Mouse (Mus musculus) small intestine, adult 2 months (tissue): ENCODE results near the gene Mlana. TPM values are rescaled to one million over a fixed set of nuclear protein-coding genes. Genes with fewer than 3 reads are reported as not detected.

ENCODE experiments used
- H3K27ac ChIP-seq: fragments of 200-500 bp; 2 replicates; pipeline ENCODE4 v1.5.1; 2012; ENCODE audit warnings: low read depth, low read length, control low read depth, inconsistent platforms; ENCODE audit not compliant: insufficient read depth
- H3K27me3 ChIP-seq: fragments of 200-500 bp; 2 replicates; pipeline ENCODE4 v1.6.1; 2012; ENCODE audit warnings: mild to moderate bottlenecking, moderate library complexity, low read length, inconsistent platforms; ENCODE audit not compliant: control insufficient read depth, insufficient read depth
- H3K36me3 ChIP-seq: fragments of 200-500 bp; 2 replicates; pipeline ENCODE4 v1.6.1; 2012; ENCODE audit warnings: mild to moderate bottlenecking, low read length, control low read depth, inconsistent platforms; ENCODE audit not compliant: control insufficient read depth, insufficient read depth
- H3K4me1 ChIP-seq: fragments of 200-500 bp; 2 replicates; pipeline ENCODE4 v1.6.1; 2012; ENCODE audit warnings: low read length, inconsistent platforms, mixed read lengths; ENCODE audit not compliant: control insufficient read depth, insufficient read depth, insufficient read length
- H3K4me3 ChIP-seq: fragments of 200-500 bp; 2 replicates; pipeline ENCODE4 v1.5.1; 2012; ENCODE audit warnings: low read depth, mild to moderate bottlenecking, control low read depth, inconsistent platforms, low read length, moderate library complexity
- CTCF ChIP-seq: fragments of 200-500 bp; IDR thresholded peaks from 2 replicates; pipeline ENCODE4 v1.5.1; 2012; ENCODE audit warnings: low read depth, mild to moderate bottlenecking, control low read depth, inconsistent platforms, low read length, moderate library complexity, mixed read lengths; ENCODE audit not compliant: insufficient replicate concordance, insufficient read length; ENCODE audit errors: extremely low read depth
- POLR2A ChIP-seq: fragments of 200-500 bp; IDR thresholded peaks from 2 replicates; pipeline ENCODE4 v1.6.1; 2012; ENCODE audit warnings: low read depth, mild to moderate bottlenecking, control low read depth, inconsistent platforms, low read length, moderate library complexity
- WGBS: fragments of 180-500 bp; shearing (Covaris S2); methylation state at CpG from one replicate; pipeline ENCODE4 v1.1.7; 2018; 5-methylcytosine and 5-hydroxymethylcytosine counted together
- polyA plus RNA-seq: library from polyadenylated mRNA; depleted of rRNA; stranded (reverse); fragments of >200 nt; gene quantifications from 2 replicates; pipeline ENCODE4 v1.2.3, GENCODE M21; 2012

Mlana gene
- polyA plus RNA-seq, 1 experiment, result not detected

GRCm38 (mm10) chr19:29695071-29695470 is 2.6 kb upstream of the Mlana start:
- peaks cover 6% of the 10 kb centered on the region; the same call in 1 of the 2 replicates for H3K4me1 ChIP-seq
- no peak overlapping the region for H3K4me3 ChIP-seq
- TF ChIP-seq POLR2A (no peak), CTCF (no peak)
- no peaks in the 10 kb centered on the region for H3K27me3 ChIP-seq
- WGBS, result 95% methylated on average over 10 of the region's 10 CpGs
- no peaks in the 10 kb centered on the region for H3K36me3 ChIP-seq
- no peak overlapping the region for H3K27ac ChIP-seq

DNA sequence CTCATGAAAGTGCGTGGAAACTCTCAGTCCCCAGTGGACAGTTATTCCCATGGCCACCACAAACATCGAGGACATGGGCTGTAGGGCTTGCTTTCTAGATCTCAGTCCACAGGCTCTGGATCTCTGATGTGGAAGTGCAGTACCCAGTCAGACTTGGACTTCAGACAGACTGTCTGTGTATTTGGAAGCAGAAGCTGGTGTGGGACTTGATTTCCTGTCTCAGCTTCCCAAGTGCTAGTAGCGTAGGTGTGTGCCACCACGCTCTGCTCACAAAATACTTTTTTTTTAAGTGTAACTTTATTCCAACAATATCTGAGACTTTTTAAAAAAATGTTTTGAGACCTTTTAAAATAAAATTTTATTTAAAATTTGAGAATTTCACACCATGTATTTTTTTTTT is 1.3 kb upstream of the Mlana start:
- Histone ChIP-seq H3K27ac (no peak overlapping the region), H3K27me3 (no peaks in the 10 kb centered on the region), H3K4me1 (peaks cover 12% of the 10 kb centered on the region; the same call in 1 of the 2 replicates), H3K36me3 (no peaks in the 10 kb centered on the region), H3K4me3 (no peak overlapping the region)
- 91% methylated on average over 4 of the region's 4 CpGs for WGBS
- TF ChIP-seq POLR2A (no peak), CTCF (no peak)

DNA sequence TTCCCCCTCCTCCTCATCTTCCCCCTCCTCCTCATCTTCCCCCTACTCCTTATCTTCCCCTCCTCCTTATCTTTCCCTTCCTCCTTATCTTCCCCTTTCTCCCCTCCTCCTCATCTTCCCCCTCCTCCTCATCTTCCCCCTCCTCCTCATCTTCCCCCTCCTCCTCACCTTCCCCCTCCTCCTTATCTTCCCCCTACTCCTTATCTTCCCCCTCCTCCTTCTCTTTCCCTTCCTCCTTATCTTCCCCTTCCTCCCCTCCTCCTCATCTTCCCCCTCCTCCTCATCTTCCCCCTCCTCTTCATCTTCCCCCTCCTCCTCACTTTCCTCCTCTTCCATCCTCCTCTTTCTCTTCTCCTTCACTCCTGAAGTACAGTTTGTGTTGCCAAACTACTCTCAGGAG is 784 bp upstream of the Mlana start:
- Histone ChIP-seq H3K27ac (no peak overlapping the region), H3K36me3 (no peaks in the 10 kb centered on the region), H3K4me3 (no peak overlapping the region), H3K4me1 (peaks cover 12% of the 10 kb centered on the region; the same call in 1 of the 2 replicates), H3K27me3 (no peaks in the 10 kb centered on the region)
- no peak for TF ChIP-seq POLR2A
- no peak for TF ChIP-seq CTCF

DNA sequence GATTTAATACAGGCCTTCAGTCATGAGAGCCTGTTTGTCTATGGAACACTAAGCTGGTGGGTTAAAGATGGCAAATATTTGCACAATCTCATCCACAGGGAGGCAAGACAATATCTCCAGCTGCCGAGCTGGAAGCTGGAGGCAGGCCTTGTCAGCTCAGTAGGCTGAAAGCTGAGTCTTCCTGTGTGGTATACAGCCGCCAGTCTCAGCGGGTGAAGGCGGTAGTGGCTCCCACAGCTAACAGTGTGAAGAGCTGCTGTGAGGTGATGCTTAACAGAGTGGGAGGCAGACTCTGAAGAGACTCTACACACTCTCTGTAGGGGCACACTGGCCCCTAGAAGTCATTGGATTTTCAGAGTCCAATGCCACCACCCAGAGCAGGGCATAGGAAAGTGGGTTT is 4.1 kb downstream of the Mlana start:
- H3K36me3 ChIP-seq, result no peaks in the 10 kb centered on the region
- TF ChIP-seq POLR2A (no peak), CTCF (no peak)

DNA sequence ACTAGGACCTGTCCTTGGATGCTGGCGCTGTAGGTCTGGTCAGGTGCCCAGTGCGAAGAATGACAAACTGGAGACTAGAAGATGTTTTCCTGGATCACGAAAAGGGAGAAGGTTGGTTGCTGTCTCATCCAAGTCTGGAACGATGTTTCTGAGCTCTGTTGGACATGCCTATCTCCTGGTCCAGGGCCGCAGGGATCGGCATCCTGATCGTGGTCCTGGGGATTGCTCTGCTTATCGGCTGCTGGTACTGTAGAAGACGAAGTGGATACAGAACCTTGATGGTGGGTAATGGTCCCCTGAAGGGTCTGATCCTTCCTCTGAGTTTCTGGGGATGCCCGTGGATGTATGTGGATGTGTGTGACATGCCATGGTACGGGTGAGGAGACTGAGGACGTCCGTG is 6.8 kb downstream of the Mlana start:
- Histone ChIP-seq H3K27me3 (no peaks in the 10 kb centered on the region), H3K4me1 (peaks cover 10% of the 10 kb centered on the region; the same call in 1 of the 2 replicates), H3K4me3 (no peak overlapping the region), H3K36me3 (no peaks in the 10 kb centered on the region), H3K27ac (no peak overlapping the region)
- 96% methylated on average over 13 of the region's 13 CpGs for WGBS
- TF ChIP-seq POLR2A (no peak), CTCF (no peak)

More for the DNA sequence above, 4.1 kb downstream of the Mlana start:
- Histone ChIP-seq H3K27ac (no peak overlapping the region), H3K4me1 (peaks cover 12% of the 10 kb centered on the region; the same call in 1 of the 2 replicates), H3K27me3 (no peaks in the 10 kb centered on the region), H3K4me3 (no peak overlapping the region)
- WGBS, result 75% methylated on average over 4 of the region's 4 CpGs

GRCm38 (mm10) chr19:29707314-29707898 is 9.8 kb downstream of the Mlana start:
- Histone ChIP-seq H3K4me3 (no peak overlapping the region), H3K36me3 (no peaks in the 10 kb centered on the region), H3K27me3 (no peaks in the 10 kb centered on the region), H3K4me1 (0 out of 2 replicates have a peak, but pooled peaks cover 1% of the 10 kb centered on the region), H3K27ac (no peak overlapping the region)
- no peak for TF ChIP-seq POLR2A
- TF ChIP-seq CTCF, result no peak
- WGBS, result 80% methylated on average over 9 of the region's 9 CpGs

- 32% methylated on average over 14 of the region's 14 CpGs for WGBS
- TF ChIP-seq CTCF (no peak), POLR2A (no peak)
- Histone ChIP-seq H3K4me1 (0 out of 2 replicates have a peak, but pooled peaks cover 1% of the 10 kb centered on the region), H3K27ac (no peak overlapping the region), H3K4me3 (peak overlapping the region; percentile 60), H3K36me3 (no peaks in the 10 kb centered on the region), H3K27me3 (no peaks in the 10 kb centered on the region)
These were observed 10.4 kb downstream of the Mlana start for GRCm38 (mm10) chr19:29708003-29708402.

- 0 out of 2 replicates have a peak, but pooled peaks cover 1% of the 10 kb centered on the region for H3K4me1 ChIP-seq
- 36% methylated on average over 5 of the region's 5 CpGs for WGBS
- H3K27ac ChIP-seq, result no peak overlapping the region
- H3K4me3 ChIP-seq, result no peak overlapping the region; the same call in 1 of the 2 replicates
- TF ChIP-seq CTCF (no peak), POLR2A (no peak)
- H3K36me3 ChIP-seq, result no peaks in the 10 kb centered on the region
- H3K27me3 ChIP-seq, result no peaks in the 10 kb centered on the region
These were observed 10.8 kb downstream of the Mlana start for GRCm38 (mm10) chr19:29708461-29708860.
